Mouse (Mus musculus) cerebellum, adult 9-11 months (tissue): Measurements from ENCODE around the gene Soat2.

Experiments used
- DNase-seq: peaks from one replicate; pipeline ENCODE4 v3.0.0; 2022

Soat2 gene

DNA sequence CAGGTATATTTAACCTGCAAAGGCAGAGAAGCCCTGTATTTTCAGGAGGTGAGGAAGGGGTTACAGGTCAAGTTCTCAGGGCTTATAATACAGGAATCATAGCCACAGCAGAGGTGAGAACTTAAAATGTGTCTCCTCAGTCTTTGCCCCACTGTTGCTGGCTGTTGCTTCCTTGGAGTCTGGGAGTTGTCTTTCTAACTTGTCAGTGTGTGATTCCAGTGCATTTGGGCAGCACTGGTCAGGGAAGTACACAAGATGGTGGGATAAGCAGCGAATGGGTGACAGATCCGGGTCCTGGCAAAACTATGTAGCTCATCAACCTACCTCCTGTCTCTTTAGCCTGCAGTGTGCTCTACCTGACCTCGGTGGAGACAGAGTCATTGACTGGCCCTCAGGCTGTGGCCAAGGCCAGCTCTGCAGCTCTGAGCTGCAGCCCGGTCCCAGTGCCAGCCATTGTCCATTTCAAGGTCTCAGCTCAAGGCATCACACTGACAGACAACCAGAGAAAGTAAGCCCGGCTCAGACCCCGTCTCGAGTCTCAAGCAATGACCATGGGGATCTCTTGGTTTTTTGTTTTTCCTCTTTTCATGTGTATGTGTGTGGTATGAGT is 35.6 kb upstream of the Soat2 start:
- peak; percentile 13 for DNase-seq

DNA sequence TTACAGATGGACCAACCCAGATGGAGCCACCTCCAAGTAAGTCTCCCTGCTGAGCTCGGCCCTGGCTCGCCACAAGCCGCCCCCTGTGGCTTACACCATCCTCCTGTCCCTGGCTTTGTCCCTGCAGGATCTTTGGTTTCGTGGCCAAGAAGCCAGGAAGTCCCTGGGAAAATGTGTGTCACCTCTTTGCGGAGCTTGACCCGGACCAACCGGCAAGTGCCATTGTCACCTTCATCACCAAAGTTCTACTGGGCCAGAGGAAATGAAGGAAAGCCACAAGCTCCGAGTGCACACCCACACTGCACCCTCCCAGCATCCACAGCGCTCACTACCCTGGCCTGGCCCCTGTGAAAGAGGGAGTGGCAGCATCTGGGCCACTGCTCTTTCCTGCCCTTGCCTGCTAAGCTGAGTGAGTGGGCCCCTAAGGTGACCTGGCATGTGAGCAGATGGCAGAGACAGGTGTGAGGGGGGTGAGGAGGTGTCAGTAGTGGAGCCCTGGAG is 34.5 kb upstream of the Soat2 start:
- DNase-seq: peak; percentile 63

DNA sequence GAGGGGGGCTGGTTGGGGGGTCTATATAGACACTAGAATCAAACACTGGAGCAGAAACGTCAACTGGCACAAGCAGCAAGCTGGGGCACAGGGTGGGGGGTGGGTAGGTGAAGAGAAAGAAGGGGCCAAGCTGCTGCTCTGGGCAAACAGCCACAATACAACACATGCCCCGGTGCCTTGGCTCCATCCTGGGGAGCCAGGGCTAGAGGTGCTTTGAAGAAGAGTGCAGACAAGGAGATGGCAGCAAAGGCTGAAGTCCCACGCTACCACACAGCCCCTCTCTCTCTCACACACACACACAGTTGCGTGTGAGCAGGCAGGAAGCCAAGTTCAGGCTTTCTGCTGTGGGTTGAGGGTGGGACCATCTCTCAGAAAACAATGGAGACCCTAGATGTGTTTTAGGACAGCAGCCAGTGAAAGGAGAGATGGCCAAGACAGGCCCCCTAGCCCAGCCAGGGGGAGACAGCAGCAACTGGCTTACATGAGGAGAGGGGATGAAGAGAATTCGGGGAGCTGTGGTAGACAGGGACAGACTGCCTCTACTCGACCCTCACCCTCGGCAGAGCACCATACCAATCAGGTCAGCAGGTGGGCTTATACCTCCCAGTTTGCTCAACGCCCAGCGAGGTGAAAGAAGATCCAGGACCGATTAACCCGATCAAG is 33.4 kb upstream of the Soat2 start:
- DNase-seq: peak; percentile 43

DNA sequence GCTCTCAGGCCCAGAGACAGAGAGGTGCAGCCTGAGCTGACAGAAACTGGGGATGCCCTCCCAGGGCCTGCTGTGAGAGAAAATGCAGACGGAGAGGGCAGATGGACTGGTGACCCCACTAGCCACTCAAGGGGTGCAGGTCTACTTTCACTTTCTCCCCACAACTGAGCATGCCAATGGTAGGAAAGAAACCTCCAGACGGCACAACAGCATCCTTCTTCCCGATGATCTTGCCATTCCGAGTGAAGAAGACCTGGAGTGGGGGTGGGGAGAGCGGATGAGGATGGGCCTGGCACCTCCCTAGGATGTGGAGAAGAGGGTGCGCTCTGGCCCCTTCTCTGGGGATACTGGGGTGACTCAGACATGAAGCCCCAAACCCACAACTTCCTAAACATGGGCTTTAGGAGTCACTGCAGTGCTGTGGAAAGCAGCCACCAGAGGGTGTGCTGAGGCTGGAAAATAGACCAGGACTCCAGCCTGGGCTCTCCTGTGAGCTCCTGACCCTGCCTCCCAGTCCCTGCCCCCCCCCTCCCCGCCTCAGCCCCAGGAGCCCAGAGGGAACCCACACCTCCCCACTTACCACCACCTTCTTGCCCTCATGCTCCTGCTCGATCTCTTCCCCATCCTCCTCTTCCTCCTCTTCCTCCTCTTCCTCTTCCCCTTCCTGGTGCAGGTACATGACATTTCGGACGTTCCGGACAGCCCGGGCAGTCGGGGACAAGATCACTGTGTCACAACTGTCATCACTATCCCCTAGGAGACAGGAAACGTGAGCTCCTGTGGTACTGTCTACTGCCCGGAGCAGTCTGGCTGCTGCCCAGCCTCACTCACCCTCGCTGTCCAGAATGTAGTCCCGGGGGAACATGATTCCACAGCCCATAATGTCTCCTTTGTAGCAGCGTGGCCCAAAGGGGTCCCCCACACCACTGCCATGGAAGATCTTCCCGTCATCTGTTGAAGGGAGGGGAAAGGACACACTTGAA is 32.6 kb upstream of the Soat2 start:
- peak; percentile 36 for DNase-seq

DNA sequence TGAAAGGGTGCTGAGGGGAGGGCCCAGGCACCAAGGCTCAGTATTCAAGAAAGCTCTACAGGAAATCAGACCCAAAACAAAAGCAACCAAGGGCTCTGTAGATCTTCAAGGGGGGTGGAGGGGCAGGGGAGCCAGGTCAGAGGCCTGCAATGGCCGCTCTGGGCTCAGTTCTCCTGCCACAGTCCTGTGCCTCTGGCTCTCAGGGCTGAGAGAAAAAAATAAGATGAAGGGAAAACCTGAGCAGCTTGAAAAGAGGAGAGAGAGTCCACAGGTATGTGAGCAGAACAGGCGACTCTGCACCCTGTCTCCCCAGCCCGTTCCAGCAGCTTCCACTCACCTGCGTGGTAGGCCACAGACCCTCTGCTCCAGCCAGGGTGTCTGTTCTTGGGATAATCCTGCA is 31.7 kb upstream of the Soat2 start:
- DNase-seq: no peak

DNA sequence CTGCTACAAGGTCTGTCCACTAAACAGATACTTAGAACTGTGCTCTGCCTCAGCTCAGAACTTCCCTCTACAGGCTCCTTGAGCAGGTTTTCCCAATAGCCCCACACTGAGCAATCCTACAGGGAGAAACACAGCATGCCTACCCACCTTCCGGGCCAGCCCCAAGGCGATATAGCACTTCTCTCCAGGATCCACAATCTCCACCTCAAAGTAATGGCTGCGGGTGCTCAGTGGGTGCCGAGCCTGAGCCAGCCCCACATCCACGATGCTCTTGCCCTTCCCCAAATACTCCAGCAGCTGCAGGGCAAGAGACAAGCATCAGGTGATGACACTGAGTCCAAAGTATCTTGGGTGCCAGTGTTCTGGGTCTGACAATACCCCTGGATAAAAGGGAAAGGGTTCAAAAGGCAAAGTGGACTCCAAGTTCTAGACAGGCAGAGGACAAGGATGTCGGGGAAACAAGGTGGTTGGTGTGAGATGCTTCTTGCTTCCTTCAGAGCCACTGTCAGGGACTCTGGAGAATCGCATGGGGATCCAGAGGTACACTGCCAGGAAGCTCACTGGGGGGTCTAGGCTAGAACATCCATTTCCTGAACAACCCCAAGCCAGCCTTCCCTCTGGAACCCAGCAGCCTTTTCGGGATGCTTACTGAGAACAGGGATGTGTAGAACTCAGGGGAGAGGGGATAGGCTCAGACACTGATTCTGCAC is 31.1 kb upstream of the Soat2 start:
- DNase-seq: peak; percentile 34

DNA sequence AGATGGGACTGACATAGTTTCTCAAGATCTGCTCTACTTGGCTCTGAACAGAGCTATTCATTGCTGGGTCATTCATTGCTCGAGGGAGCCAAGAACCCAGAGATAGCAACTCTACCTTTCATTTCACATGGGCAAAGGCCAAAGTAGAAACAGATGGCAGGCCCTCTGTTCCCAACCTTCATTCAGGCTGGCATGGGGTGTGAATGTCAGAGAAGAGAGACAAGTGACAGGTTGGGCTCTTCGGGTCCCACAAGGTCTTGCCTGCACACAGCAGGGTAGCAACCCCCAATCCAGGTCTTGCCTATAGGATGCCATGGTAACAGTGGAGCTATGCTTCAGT is 30.5 kb upstream of the Soat2 start:
- peak; percentile 93 for DNase-seq

DNA sequence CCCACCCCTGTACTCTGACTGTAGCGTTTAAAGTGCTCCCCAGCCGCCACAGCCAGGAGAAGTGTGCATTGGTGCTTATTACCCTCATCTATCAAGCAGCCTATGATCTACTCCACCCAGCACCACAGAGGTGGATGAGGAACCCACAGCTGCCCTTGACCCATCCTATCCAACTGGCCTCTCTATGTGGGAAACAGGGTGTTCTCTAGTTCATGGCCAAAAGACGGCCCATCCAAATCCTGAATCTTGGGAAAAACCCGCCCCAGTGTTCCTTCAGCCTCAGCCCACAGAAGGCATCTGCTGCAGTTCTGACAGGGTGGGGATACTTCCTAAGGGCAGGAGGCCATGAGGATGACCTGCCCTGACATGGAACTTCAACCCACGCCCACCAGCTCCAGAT is 29.8 kb upstream of the Soat2 start:
- no peak for DNase-seq

DNA sequence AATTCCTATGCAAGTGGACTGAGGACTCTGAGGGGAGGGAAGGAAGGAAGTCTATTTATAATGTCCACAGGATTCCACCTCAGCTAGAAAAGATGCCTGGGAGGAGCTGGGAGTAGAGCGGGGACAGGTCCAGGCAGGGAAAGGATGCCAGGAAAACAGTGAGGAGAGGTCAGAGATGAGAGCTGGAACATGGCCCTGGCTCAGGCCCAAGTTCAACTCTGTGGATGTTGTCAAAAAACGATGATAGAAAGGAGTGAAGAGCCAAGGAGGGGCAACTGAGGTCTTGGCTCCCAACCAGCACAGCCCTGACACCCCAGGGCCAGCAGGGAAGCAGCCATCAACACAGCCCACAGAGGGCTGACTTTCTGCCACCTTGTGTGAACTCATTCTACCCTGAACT is 24.0 kb upstream of the Soat2 start:
- peak; percentile 71 for DNase-seq

DNA sequence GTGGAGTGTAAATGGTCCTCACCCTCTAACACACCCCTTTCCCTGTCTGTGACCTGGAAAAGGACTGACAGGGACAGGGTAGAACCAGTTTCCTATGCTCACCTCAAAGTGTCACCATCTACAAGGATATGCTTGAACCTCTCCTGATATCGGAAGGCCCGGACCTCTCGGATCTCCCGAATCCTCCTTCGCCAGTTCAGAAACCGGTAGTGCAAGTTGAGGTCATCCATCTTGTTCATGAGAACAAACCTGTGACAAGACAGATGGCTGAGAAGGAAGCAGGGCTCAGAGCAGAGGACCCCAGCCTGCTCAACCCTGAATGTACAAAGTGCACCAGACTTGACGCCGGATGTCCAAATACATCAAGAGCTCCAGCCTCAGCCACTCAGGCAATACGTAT is 17.0 kb upstream of the Soat2 start:
- DNase-seq: no peak

DNA sequence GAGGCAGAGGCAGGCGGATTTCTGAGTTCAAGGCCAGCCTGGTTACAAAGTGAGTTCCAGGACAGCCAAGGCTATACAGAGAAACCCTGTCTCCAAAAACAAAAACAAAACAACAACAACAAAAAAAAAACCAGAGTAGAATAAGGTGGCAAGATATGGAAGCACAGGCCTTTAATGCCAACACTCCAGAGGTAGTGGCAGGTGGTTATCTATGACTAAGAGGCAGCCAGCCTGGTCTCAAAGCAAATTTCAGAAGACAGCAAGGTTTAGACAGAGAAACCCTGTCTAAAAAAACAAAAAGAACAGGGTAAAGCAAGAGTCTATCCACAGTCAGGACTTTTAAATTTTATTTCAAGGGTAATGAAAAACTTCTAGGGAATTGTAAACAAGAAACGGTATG is 15.6 kb upstream of the Soat2 start:
- DNase-seq: no peak

DNA sequence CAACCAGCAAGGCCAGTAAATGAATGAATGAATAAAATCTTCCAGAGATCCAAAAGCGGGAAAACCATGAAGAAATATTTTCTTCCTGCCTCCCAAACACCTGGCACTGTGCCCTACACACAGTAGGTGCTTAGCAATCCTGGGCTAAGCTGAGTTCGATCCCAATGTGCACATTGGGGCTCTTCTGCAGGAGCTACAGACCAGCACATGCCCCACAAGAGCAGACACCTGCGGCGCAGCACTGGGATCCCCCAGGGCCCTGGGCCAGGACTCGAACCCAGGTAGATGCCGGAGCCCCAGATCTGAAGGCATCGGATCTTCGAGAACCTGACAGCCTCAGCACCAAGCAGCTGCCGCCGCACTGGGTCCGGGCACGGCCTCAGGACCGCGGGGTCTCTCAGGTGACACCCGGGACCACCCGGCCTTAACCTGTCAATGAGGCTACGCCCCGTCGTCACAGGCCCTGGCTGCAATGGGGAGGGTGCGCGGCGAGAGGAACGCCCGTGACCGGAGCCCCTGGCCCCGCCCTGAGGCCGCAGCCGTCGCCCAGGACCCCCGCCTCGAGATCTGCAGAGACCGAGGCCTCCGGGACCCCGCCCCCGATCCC is 14.7 kb upstream of the Soat2 start:
- DNase-seq: no peak

DNA sequence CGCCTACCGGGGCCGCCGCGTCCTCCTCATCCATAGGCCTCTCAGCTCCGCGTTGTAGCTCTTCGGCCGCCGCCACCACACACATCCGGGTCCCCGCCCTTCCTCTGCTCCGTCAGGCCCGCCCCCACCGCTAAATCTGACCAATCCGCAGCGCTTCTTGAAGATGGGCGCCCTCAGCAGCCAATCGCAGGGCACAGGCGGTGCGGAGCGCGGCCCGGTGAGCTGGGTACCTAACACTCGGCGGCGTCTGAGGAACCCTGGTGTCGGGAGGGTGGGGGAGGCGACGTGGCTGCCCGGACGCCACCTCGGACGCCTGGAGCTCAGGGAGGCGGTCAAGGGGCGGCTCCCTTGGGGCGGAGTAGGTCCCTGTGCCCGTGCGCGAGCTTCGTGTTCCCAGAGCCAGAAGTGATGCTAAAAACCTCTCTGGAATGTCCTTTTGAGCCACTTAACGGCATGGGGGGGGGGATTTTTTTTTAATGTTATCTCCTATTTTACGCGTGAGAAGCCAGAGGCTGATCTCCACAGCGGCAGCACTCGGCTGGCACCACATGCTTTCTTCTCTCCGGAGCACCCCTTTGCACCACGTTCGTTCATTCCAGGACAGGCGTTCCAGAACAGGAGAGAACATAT is 14.1 kb upstream of the Soat2 start, which contains the start of gene Spryd3:
TSS of gene Spryd3 (minus strand) at position 106 of the 630 bp plus-strand sequence.
- peak; percentile 98 for DNase-seq

DNA sequence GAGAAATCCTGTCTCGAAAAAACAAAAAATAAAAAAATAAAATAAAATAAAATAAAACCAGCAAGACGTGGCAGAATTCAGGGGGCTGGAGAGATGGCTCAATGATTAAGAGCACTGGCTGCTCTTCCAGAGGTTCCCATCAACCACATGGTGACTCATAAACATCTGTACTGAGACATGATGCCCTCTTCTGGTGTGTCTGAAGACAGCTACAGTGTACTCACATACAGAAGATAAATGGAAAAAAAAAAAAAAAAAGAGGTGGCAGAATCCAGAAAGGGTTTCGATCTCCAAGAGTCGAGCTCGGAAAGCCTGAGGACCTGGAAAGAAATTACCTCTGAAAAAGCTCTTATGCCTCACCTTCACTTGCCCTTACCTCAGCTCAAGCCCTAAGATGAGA is 9.2 kb upstream of the Soat2 start:
- DNase-seq: no peak

DNA sequence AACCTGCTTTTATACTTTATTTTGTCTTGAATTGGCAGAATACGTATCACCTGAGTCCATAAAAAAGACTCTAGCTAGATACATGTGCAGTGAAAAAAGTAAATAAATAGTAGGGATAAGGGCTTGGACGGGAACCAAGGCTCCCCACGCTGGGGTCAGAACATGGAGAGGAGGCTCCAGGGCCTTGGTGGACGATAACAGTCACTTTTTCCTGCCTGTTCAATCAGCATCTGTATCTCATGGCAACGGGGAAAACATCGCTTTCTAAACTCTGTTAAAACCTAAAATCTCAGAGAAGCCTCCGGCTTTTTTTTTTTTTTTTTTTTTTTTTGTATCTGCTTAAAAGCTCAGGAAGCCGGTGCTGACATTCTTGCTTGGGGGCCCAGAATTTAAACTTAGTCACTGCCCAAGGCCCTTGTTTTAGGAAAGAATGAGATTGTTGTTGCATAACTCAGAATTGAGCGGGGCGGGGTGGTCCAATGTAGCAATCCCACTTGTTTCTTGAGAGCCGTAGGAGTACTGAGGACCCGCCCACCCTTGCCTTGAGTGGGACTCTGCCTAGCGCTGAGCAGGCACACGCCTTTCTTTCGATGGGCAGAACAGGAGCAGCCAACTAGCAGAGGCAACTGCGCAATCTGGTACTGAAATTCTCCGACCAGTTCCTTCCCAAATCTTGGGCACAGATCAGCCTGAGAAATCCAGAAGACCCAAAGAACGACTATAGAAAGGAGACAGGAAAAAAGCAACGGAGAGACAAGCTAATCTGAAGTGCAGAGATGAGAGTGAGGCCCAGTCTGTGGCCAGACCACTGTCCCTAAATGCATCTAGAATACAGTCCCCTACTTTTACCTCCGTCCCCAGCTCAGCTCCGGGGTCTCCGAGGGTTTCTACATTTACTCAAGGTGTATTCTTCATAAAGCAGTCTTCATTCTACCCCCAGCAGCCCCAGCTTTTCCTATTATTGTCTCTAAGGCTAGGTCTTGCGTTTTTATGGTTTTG is 7.1 kb upstream of the Soat2 start:
- no peak for DNase-seq

DNA sequence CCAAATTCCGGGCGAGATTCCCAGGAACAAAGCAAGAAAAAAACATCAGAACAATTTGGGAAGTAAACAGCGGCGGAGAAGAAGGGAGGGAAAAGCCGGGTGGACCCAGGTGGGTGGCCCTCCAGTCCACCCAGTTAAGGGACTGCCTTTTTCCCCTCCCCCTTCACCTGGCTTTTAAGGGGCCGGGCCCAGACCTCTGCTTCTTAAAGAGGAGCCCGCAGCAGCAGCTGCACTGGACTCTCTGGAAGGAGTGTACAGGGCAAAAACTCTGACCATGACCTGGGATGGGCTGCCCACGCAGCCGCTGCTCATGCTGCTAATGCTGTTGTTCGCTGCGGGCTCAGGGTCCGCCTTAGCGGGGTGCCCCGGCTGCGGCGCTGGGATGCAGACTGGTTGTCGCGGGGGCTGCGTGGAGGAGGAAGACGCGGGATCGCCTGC is 6.0 kb upstream of the Soat2 start, which contains the start of gene Igfbp6:
TSS of gene Igfbp6 (plus strand) at position 89 of the 438 bp plus-strand sequence.
- DNase-seq: no peak

DNA sequence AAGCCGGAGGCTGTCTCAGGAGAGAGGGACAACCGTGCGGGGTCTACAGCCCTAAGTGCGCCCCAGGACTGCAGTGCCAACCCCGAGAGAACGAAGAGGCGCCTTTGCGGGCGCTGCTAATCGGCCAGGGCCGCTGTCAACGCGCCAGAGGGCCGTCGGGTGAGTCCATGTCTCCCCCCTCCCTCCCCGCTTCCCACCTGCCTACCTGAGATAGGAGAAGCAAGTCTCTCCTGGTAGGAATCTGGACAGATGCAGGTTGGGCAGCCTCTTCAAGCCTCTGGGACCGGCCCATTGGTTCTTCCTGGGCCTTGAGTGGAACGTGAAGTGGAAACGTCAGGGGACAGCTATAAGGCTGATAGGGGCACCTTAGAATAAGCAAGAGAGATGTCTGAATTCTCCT is 5.6 kb upstream of the Soat2 start:
- DNase-seq: no peak

DNA sequence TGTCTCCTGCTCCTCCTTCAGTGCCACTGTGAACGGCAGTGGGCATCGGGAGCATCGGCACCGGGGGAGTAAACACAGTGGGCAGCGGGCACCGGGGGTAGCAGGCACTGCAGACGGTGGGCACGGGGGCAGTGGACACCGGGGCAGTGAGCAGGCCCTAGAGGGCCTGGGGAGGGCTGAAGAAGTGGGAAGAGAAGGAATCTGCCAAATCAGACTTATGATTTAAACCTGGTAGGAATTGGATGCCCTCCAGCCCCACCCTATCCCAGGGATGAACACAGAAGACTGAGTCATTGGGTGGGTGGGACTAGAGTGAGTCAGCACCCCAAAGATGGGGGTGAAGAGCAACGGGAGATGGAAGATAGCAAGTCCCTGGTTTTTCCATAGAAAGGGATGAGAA is 5.0 kb upstream of the Soat2 start:
- no peak for DNase-seq

DNA sequence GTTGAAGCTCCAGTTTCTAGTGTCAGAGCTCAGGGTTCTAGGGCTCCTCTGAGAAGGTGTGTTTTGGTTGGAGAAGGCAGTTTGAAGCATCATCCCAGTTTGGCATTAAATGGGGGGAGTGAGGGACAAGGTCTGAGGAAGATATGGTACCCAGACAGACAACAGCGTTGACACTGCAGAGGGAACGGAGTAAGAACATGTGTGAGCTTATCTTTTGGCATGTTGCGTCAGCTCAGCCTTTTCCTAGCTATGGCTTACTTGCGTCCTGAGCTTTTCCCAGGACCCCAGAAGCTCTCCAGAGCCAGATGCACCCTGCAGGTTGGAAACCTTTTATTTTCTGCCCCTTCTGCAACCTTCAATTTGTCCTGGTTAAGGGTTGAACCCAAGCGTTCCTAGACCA is 4.2 kb upstream of the Soat2 start:
- no peak for DNase-seq

DNA sequence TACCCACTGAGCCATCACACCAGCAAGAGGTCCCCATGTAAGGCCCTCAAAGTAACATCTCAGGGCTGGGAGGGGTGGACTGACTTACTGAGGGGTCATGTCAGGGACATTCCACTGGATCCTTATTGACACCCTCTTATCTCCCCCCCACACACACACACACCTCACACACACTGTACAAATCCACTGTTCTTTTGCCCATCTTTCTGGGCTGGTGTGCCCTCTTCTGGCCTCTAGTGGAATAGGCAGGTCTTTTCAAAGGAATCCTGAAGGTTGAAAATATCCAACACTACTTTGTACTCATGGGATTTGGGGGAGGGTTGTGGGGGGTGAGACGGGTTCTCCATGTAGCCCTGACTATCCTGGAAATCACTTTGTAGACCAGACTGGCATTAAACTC is 3.4 kb upstream of the Soat2 start:
- DNase-seq: peak; percentile 45
